Mouse (Mus musculus) ES-Bruce4 (cell line): Measurements from ENCODE around the gene Sema5a. TPM values are rescaled to one million over a fixed set of nuclear protein-coding genes. Genes with fewer than 3 reads are reported as not detected.

Experiments
- H3K27ac ChIP-seq: 2 replicates; pipeline ENCODE4 v1.5.1; 2012; ENCODE audit warnings: low read length, inconsistent platforms; ENCODE audit not compliant: insufficient read depth
- H3K27me3 ChIP-seq: 2 replicates; pipeline ENCODE4 v1.6.1; 2012; ENCODE audit warnings: mild to moderate bottlenecking, low read length, inconsistent platforms; ENCODE audit not compliant: control insufficient read depth, poor library complexity, insufficient read depth, severe bottlenecking
- H3K36me3 ChIP-seq: 2 replicates; pipeline ENCODE4 v1.6.1; 2012; ENCODE audit warnings: inconsistent platforms, mild to moderate bottlenecking, low read length, moderate library complexity; ENCODE audit not compliant: control insufficient read depth, poor library complexity, insufficient read depth, severe bottlenecking
- H3K4me1 ChIP-seq: one replicate; pipeline ENCODE4 v1.8.1; 2011; ENCODE audit warnings: low read length; ENCODE audit not compliant: control insufficient read depth, insufficient read depth
- H3K4me3 ChIP-seq: 2 replicates; pipeline ENCODE4 v1.5.1; 2011; ENCODE audit warnings: low read depth, mild to moderate bottlenecking, low read length
- H3K9ac ChIP-seq: 2 replicates; pipeline ENCODE4 v1.6.1; 2012; ENCODE audit warnings: low read depth, mild to moderate bottlenecking, inconsistent platforms; ENCODE audit not compliant: poor library complexity, severe bottlenecking
- H3K9me3 ChIP-seq: replicated peaks from 2 replicates; pipeline ENCODE4 v1.6.1; 2012; ENCODE audit warnings: mild to moderate bottlenecking, low read length, inconsistent platforms; ENCODE audit not compliant: control insufficient read depth, poor library complexity, insufficient read depth, severe bottlenecking
- CTCF ChIP-seq: IDR thresholded peaks from one replicate; pipeline ENCODE4 v1.8.1; 2011; ENCODE audit warnings: low read depth, low read length
- EP300 ChIP-seq: IDR thresholded peaks from 2 replicates; pipeline ENCODE4 v1.6.1; 2011; ENCODE audit warnings: low read depth, low read length; ENCODE audit not compliant: insufficient read depth
- POLR2A ChIP-seq: IDR thresholded peaks from one replicate; pipeline ENCODE4 v1.8.1; 2011; ENCODE audit warnings: low read length; ENCODE audit not compliant: insufficient read depth
- polyA plus RNA-seq: library from polyadenylated mRNA; stranded (reverse); fragments of >200 nt; gene quantifications from 2 replicates; pipeline ENCODE4 v1.2.4, GENCODE M21; 2011; ENCODE audit warnings: low read depth; ENCODE audit not compliant: missing spikeins, insufficient read depth, insufficient read length

The Sema5a gene
- polyA plus RNA-seq, 1 experiment: 2.8 TPM

GRCm38 (mm10) chr15:32517954-32518353, 273.3 kb downstream of the Sema5a start:
- TF ChIP-seq POLR2A (no peak), EP300 (no peak), CTCF (no peak)
- no peaks in the 10 kb centered on the region for H3K4me1 ChIP-seq

DNA sequence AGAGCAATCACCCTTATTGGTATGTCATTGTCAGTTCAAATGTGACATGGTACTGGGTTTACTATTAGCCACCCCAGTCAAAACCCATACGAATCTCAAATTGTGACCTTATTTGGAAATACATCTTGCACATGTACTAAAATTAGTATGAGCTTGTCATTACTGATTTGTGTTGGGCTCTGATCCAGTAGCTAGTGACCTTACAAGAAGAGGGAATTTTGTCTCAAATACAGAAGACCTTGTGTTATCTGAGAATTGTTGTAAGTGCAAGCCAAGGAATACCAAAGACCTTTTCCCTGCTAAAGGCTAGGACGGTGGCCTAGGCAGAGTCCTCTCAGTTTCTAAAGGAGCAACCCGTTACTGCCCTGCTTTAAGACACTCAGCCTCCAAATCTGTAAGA, 287.9 kb downstream of the Sema5a start:
- H3K27ac ChIP-seq: no peak overlapping the region
- TF ChIP-seq EP300 (no peak), POLR2A (no peak), CTCF (no peak)
- H3K4me1 ChIP-seq: no peaks in the 10 kb centered on the region

More at GRCm38 (mm10) chr15:32517954-32518353, 273.3 kb downstream of the Sema5a start:
- no peak overlapping the region for H3K9ac ChIP-seq
- no peaks in the 10 kb centered on the region for H3K9me3 ChIP-seq
- H3K4me3 ChIP-seq: no peak overlapping the region
- H3K27ac ChIP-seq: no peak overlapping the region
- no peaks in the 10 kb centered on the region for H3K36me3 ChIP-seq
- H3K27me3 ChIP-seq: no peaks in the 10 kb centered on the region

DNA sequence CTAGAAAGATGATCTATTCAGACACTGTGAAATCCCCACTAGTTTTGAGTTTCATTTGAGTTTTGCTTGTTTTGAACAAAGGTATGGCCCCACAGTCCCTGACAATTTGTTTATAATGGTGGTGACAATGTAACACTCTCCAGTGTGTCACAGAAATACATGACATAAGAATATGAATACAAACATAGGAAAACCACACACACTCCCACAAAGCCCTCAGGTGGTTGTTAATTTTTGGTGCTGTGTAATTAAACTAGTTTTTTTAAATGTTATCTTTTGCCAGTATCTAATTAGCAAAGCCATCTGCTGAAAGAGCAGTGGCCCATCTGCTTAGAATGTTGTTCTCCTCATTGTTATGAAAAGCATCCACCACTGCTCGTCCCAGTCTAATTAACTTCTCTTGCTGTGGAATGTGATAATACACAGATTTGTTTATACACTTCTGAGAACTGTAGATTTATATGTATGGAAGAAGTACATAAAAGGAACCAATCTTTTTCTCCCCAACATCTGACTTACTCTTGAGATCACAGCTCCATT, 289.0 kb downstream of the Sema5a start:
- Histone ChIP-seq H3K9ac (no peak overlapping the region), H3K36me3 (no peaks in the 10 kb centered on the region), H3K4me3 (no peak overlapping the region), H3K27me3 (no peaks in the 10 kb centered on the region), H3K9me3 (no peaks in the 10 kb centered on the region), H3K27ac (no peak overlapping the region), H3K4me1 (no peaks in the 10 kb centered on the region)
- TF ChIP-seq EP300 (no peak), POLR2A (no peak), CTCF (no peak)

More for the DNA sequence above, 287.9 kb downstream of the Sema5a start:
- Histone ChIP-seq H3K4me3 (no peak overlapping the region), H3K36me3 (no peaks in the 10 kb centered on the region), H3K27me3 (no peaks in the 10 kb centered on the region), H3K9ac (no peak overlapping the region), H3K9me3 (no peaks in the 10 kb centered on the region)

- no peak for TF ChIP-seq POLR2A
- no peak for TF ChIP-seq EP300
- TF ChIP-seq CTCF: no peak
- Histone ChIP-seq H3K27ac (no peak overlapping the region), H3K4me3 (no peak overlapping the region), H3K4me1 (no peaks in the 10 kb centered on the region), H3K27me3 (no peaks in the 10 kb centered on the region), H3K9ac (no peak overlapping the region), H3K36me3 (no peaks in the 10 kb centered on the region), H3K9me3 (no peaks in the 10 kb centered on the region)
Observed at GRCm38 (mm10) chr15:32536755-32537503, 292.3 kb downstream of the Sema5a start.

- Histone ChIP-seq H3K4me3 (no peak overlapping the region), H3K27ac (no peak overlapping the region), H3K27me3 (no peaks in the 10 kb centered on the region), H3K9ac (no peak overlapping the region), H3K9me3 (no peaks in the 10 kb centered on the region), H3K4me1 (no peaks in the 10 kb centered on the region), H3K36me3 (no peaks in the 10 kb centered on the region)
- TF ChIP-seq POLR2A: no peak
Observed at GRCm38 (mm10) chr15:32537504-32537792, 292.8 kb downstream of the Sema5a start.

DNA sequence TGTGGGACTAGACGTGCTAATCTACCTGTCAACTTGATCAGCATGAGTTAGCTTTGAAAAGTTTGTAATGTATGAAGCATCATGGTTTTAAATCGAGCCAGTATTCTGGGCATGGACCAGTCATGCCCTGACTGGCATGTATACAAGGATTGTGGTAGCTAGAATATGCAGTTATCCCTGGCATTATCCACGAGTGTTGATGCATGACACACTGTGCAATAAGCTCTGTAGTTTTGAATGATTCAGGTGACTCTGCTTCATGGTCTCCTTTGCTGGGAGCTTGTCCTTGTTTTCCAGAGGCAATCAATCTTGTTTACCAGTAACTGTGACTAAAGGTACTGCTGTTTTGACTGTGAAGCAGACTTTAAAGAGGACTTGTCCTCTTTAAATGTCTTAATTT, 293.5 kb downstream of the Sema5a start:
- H3K27me3 ChIP-seq: no peaks in the 10 kb centered on the region

More for the DNA sequence above, 293.5 kb downstream of the Sema5a start:
- no peak for TF ChIP-seq CTCF
- no peak overlapping the region for H3K4me3 ChIP-seq
- H3K36me3 ChIP-seq: no peaks in the 10 kb centered on the region
- no peaks in the 10 kb centered on the region for H3K4me1 ChIP-seq
- no peak overlapping the region for H3K27ac ChIP-seq
- H3K9me3 ChIP-seq: no peaks in the 10 kb centered on the region
- H3K9ac ChIP-seq: no peak overlapping the region
